Mouse (Mus musculus): ENCODE measurements at regions not wholly inside any gene's neighbourhood (a gene's known extent, or its start where the extent isn't known, plus 50 kb on each side); places are given as distances from the start of the nearest gene placed in this dataset.

DNA sequence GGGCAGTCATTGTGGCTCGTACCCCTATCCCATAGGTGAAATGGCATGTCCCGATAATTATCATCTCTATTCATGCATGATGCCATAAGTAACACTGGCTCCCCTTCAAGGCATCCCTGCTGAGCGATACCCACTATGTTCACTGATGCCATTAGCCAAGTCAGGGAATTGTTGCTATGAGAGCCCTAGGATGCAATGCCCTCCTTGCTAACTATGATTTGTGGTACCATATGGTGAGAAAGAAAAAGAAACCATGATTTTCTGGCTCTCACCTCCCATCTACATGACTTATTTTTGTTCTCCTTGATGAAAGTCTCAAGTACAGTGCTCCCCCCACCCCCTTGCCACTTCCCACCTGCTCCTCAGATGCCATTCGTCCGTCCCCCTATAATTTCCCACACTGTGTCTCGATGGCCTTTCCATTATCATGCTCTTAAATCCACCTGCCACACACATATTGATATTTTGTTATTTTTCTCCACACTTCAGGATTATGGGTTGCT is 527.1 kb downstream of the Galc start:
- TF ChIP-seq POLR2A (IDR thresholded peaks at IDR 0.05; ENCODE audit: control insufficient read depth, low read depth, low read length) (no peak), CTCF (IDR thresholded peaks at IDR 0.05; ENCODE audit: control insufficient read depth, insufficient read depth, insufficient replicate concordance, low read depth, low read length) (no peak)

Measured in testis, adult 2 months (tissue).